Mouse (Mus musculus) granulocyte monocyte progenitor cell, adult 5-6 weeks (primary cell): Measurements from ENCODE around the gene Vstm2l. TPM values are rescaled to one million over a fixed set of nuclear protein-coding genes. Genes with fewer than 3 reads are reported as not detected.
A peak's percentile ranks its signal among the peaks of the same experiment; 100 is the strongest.

Experiments
- ATAC-seq: replicated peaks from 2 replicates; pipeline ENCODE4 v1.8.0; 2016; ENCODE audit warnings: mild to moderate bottlenecking, moderate TSS enrichment, inconsistent platforms; ENCODE audit not compliant: poor library complexity, severe bottlenecking
- total RNA-seq, 2 experiments: library from RNA; stranded (forward) in 1 of 2; stranded (reverse) in 1 of 2; fragments of 200-712, 200-1000 nt in 1 of 2; fragments of >200 nt in 1 of 2; fragmentation: Nextera tagmentation in 1 of 2; gene quantifications; 2 replicates each; pipeline ENCODE4 v1.2.3; 2014 to 2017

Vstm2l gene
- total RNA-seq, 2 experiments from 2014 or later: not detected

GRCm38 (mm10) chr2:157927397-157927796 lies 12.9 kb downstream of the Vstm2l start:
- no peak for ATAC-seq

GRCm38 (mm10) chr2:157927815-157928214 lies 13.4 kb downstream of the Vstm2l start:
- ATAC-seq: no peak

- no peak for ATAC-seq
Observed at GRCm38 (mm10) chr2:157932655-157933054, 18.2 kb downstream of the Vstm2l start.

GRCm38 (mm10) chr2:157935444-157936171 lies 21.2 kb downstream of the Vstm2l start:
- no peak for ATAC-seq

- ATAC-seq: no peak
Observed at GRCm38 (mm10) chr2:157936676-157937075, 22.2 kb downstream of the Vstm2l start.

- ATAC-seq: no peak
Observed at GRCm38 (mm10) chr2:157940586-157941185, 26.2 kb downstream of the Vstm2l start.

GRCm38 (mm10) chr2:157943514-157944155 lies 29.2 kb downstream of the Vstm2l start:
- ATAC-seq: peak; percentile 54; the same call in 1 of the 2 replicates

- no peak; the same call in 1 of the 2 replicates for ATAC-seq
Observed at GRCm38 (mm10) chr2:157944156-157944893, 29.9 kb downstream of the Vstm2l start.

GRCm38 (mm10) chr2:157953978-157954377 lies 39.5 kb downstream of the Vstm2l start:
- ATAC-seq: no peak

GRCm38 (mm10) chr2:157957707-157958108 lies 43.3 kb downstream of the Vstm2l start:
- ATAC-seq: no peak

- ATAC-seq: no peak
Observed at GRCm38 (mm10) chr2:157967856-157968255, 53.4 kb downstream of the Vstm2l start.

- ATAC-seq: no peak
Observed at GRCm38 (mm10) chr2:157970124-157970523, 55.7 kb downstream of the Vstm2l start.

GRCm38 (mm10) chr2:157970669-157971068 lies 56.2 kb downstream of the Vstm2l start:
- peak; percentile 50 for ATAC-seq

GRCm38 (mm10) chr2:157974604-157975501 lies 60.4 kb downstream of the Vstm2l start:
- no peak for ATAC-seq

GRCm38 (mm10) chr2:157975595-157975994 lies 61.1 kb downstream of the Vstm2l start:
- ATAC-seq: no peak

- no peak for ATAC-seq
Observed at GRCm38 (mm10) chr2:157979241-157979640, 64.8 kb downstream of the Vstm2l start.

GRCm38 (mm10) chr2:157982727-157983126 lies 68.3 kb downstream of the Vstm2l start:
- ATAC-seq: no peak

- no peak for ATAC-seq
Observed at GRCm38 (mm10) chr2:157983276-157983675, 68.8 kb downstream of the Vstm2l start.

GRCm38 (mm10) chr2:157985611-157986010 lies 71.2 kb downstream of the Vstm2l start:
- ATAC-seq: no peak

GRCm38 (mm10) chr2:157986235-157986634 lies 71.8 kb downstream of the Vstm2l start:
- ATAC-seq: no peak
